Mouse (Mus musculus) megakaryocyte-erythroid progenitor cell, adult 5-6 weeks (primary cell): ENCODE measurements at regions not wholly inside any gene's neighbourhood (a gene's known extent, or its start where the extent isn't known, plus 50 kb on each side); places are given as distances from the start of the nearest gene placed in this dataset.

Experiments used
- ATAC-seq: replicated peaks from 2 replicates; pipeline ENCODE4 v1.8.0; 2016; ENCODE audit warnings: mild to moderate bottlenecking, inconsistent platforms; ENCODE audit not compliant: severe bottlenecking, poor library complexity, low FRiP score, low TSS enrichment

DNA sequence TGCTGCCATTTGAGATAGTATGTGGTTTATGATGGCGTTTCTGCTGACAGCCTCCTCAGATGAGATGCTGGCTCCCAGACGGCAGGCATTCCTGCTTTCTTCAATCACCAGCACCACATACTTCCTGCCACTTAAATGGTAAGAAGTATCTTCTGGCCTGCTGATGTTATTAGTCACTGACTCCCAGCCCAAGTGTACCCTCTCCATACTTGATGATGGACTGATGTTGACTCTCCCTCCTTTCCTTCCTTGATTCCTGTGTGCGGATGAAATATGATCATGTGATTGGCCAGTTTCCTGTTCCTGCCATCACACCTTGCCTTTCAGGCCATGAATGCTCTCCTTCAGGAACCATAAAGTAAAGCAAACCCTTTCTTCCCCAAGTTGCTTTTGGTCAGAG is 50.8 kb upstream of the Rpl10-ps3 start:
- no peak for ATAC-seq

DNA sequence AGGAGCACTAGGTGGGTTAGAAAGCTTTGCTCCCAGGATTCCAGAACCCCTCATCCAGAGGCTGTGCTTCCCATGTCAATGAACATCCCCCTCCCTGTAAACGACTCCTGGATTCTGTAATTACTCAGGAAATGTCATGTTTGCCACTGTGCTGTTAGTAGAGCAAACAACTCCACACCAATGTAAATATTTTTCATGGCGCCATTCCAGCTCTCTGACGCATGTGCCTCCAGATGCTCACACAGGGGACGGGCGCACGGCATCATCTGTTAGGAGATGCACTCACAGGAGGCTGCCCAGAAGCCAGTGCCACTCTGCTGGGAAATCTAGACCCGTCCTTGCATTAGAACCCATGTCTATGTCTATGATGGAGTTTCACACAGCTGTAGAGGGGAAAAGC is 51.3 kb upstream of the Rpl10-ps3 start:
- no peak for ATAC-seq

DNA sequence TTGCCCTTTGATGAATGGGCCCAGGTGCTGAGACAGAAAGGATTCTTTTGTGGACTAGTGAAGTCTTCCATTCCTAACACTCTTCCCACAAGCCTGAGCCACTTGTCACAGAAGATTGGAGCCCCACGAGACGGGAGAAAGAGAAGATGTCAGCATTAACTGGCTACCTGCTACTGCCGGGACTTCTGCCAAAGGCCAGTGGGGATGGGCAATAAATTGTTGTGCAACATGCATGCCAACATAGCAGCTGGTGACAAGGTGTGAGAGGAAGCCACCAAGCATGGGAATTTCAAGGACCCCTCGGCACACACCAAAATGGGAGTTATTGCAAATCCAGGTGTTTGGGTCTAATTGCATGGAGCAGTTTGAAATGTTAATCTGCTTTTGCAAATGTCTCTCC is 63.6 kb upstream of the Rpl10-ps3 start:
- no peak for ATAC-seq

DNA sequence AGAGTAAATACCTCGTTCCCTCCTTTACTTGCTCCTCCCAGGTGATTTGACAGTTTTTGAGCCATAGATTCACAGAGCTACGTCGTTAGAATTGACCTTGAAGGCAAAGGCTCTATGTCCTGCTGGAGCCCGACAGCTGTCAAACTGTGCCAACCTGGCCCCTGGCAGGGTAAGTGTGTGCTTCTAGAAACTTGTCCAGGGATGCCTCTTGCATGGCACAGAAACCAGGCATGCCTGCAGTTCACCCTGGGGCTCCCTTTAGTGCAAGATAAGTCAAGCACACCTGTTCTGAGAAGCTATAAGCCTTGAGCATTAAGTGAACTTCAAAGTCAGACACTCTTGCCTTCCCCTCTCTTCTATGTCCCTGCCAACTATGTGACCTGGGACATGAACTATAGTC is 64.1 kb upstream of the Rpl10-ps3 start:
- no peak for ATAC-seq

DNA sequence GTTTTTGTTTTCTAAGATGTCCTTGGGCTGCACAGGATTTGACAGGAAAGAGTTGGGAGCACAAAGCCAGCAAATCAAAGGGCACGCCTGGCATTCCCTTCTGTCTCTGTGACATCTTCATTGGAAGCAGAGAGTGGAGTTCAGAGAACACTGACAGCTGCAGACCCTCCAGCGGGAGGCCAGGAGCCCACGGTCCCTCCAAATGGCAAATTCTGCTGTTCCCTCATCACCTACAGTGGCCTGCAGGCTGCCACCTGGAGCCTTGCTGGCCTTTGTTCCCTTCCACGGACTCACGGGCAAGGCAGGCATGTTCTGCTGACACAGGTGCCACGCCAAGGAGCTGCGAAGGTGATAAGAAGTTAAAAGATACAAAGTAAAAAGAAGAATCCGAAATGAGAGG is 68.2 kb upstream of the Rpl10-ps3 start:
- ATAC-seq = no peak

DNA sequence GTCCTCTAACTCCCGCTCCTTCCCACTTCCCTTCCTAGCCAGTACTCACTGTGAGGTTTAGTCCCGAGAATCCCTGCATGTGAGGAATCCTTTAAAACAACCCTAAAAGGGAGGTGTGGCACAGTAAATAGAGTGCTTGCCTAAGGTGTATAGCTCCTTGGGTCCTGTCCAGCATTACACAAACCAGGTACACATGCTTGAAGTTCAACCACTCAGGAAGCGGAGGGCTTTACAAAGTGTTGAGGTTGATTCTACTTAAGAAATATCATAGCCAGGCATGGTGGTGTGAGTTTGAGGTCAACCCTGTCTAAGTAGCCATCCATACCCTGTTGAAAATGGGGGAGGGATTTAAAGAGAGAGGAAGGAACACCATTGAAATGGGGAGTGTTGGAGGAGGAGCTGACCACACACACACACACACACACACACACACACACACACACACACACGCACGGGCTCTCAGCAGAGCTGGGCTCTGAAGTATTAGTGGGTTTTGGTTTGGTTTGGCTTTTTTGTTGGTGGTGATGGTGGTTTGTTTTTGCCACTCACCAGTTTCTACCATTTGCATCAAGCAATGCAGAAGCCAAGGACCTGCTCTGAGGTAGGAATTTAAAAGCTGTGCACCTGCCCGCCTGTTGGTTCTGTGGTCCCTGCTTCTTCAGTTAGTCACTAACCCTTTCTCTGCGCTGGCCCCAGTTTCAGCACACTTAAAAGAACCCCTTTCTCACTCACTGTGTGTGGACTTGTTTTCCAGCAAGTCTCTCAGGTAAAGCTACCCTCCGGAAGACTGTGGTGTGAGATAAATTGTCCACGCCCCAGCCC is 69.0 kb upstream of the Rpl10-ps3 start:
- no peak for ATAC-seq

DNA sequence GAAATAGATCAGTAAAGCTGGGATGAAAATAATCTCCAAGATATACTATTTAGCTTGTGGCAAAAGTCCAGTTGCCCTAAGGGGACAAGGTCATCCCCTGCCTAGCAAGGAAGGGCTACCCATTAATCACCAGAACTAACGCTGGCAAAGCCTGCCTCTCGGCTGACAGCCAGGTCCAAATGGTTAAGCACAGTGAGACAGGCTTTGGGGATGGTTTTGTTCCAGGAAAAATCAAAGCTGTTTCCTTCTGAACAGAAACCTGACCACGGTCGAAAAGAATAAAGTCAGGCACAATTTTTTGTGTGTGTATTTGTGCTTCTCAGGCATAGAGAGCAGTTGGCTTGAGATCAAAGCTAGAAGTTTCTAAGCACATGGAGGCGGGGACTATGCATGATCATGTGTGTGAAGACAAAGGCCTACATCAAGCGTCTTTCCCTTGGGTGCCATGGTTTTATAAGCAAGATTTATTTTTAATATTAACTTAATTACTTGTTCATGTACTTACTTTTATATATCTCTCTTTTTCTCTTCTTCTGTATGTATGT is 70.1 kb upstream of the Rpl10-ps3 start:
- ATAC-seq = no peak

DNA sequence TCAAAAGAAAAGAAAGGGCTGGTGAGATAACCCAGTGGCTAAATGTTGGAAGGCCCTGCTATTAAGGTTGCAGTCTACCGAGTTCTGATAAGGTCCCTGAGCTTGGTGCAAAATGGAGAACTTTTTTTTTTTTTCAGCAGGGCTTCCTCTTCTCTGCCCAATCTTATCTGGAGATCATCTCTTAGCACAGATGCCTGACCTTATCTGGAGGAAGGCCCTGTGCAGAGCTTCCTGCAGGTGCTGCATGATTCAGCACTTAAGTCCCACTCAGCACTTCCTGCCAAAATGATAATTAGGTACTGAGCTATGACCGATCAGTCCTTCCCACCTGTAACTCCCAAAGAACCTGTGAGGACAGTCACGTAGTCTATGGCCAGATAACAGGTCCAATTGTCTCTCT is 71.9 kb upstream of the Rpl10-ps3 start:
- ATAC-seq = peak; percentile 47; the same call in 1 of the 2 replicates

DNA sequence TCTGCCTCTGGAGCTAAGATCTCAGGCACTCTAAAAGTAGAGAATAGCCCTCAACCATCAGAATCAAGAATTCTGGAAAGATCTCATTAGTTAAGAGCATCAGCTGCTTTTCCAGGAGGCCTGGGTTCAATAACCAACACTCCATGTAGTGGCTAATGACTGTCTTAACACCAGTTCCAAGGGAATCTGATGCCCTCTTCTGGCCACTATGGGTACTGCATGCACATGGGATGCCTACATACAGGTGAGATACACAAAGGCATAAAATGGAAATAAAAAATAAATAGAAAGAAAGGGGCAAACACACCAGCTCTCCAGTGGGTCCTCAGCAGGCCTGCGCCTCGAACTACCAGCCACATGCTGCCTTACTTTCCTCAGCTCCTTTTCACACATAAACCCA is 73.3 kb upstream of the Plet1 start:
- 0 out of 2 replicates have a peak, but pooled peaks have one; percentile 47 for ATAC-seq

DNA sequence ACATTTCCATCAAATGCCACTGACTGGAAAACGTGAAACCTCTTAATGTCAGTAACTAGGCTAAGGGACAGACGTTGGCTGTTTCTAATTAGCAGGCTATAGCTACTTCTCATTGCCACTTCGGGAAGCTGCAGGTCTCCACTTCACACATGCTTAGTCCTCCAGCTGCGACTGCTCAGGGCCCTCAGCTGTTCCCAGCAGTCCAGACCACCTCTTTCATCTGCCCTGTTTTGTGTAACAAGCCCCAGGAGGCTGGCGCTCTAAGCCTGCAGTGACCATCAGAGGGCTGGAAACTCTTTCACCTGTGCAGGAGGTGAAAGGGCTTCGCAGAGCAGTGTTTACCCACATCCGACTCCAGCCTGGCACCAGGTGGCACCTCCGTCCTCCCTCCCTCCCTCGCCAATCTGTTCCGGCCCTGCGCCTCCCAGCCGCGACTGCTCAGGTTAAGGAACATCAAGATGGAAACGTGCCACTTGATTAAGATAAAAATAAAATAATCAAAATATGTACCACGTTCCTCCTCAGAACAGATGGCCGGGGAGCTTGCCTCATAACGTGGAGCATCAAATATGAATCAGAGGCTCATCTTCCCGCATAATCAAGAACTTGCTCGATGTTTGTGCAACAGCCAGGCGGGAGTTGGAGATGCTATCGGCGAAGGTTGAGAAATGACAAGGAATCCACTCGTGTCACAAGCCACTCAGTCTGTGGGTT is 72.6 kb upstream of the Plet1 start:
- ATAC-seq = no peak

DNA sequence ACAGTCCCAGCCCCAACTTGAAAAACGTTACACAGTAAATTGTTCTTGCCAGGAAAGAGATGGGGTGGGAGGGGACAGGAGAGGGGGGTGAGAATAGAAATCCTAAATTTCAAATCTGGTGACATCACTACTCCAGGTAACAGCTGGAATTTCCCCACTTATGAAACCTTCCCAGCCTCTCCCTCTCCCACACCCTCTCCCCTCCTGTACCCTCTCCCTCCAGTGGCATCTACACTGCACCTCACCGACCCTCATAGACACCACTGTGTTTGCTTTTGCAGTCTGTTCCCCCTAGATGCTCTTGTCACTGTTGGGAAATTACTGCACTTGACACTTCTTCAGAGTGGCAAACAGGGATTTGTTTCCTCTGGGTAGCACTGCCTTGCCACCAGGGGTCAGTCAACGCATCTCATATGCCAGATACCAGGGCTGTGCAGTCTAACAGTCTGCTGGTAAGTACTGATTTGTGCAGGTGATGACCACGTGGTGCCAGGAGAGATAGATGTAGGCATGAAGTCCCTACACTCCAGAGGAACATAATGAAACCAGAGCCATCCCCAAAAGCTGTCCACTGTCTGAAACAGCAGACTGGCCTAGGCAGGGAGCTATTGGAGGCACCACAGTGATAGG is 68.3 kb upstream of the Plet1 start:
- ATAC-seq = no peak

DNA sequence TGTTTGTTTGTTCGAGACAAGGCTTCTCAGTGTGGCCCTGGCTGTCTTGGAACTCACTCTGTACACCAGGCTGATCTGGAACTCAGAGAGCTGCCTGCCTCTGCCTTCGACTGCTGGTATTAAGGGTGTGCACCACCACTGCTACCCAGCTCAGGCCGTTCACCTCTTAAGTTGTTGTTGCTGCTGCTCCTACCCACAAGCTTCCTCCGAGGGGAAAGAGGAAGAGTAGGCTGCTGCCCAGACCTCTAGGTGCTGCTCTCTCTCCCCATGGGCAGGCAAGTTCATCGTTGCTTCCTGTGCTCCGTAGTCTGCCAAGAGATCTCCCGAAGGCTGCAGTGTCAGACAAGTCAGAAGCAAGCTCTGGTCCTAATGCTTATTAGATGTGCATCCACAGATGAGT is 64.2 kb upstream of the Plet1 start:
- no peak for ATAC-seq

DNA sequence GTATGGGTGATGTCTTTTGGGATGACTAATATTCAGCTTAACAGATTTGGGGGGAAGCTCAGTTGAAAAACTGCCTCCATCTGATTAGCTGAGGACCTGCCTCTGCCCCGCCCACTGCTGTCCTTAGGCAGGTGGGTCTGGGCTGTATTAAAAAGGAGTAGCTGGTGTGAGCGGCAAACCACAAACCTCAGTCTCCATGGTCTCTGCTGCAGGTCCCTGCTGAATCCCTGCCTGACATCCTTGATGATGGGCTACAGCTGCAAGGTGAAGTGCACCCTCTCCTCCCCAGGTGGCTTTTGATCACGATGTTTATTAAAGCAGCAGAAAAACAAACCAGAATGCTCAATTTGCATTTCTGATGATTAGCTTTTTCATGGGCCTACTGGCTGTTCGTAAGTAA is 60.8 kb upstream of the Plet1 start:
- no peak for ATAC-seq

DNA sequence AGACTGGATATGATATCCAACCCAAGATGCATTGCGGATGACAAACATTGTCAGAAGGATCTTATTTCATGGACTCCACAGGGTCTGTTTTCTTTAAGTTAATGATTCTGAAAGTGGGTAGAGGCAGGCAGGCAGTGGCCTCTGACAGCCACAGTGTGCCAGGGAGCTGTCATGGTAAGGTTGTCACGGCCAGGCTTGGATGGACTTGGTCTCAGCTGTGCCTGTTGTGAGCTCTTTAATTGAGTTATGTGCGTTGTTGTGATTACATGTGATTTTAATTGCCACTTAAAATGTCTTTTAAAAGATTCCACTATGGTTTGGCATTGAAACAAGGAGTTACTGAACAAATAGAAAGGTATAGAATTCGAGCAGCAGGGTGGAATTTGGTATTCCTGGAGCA is 60.3 kb upstream of the Plet1 start:
- ATAC-seq = no peak

DNA sequence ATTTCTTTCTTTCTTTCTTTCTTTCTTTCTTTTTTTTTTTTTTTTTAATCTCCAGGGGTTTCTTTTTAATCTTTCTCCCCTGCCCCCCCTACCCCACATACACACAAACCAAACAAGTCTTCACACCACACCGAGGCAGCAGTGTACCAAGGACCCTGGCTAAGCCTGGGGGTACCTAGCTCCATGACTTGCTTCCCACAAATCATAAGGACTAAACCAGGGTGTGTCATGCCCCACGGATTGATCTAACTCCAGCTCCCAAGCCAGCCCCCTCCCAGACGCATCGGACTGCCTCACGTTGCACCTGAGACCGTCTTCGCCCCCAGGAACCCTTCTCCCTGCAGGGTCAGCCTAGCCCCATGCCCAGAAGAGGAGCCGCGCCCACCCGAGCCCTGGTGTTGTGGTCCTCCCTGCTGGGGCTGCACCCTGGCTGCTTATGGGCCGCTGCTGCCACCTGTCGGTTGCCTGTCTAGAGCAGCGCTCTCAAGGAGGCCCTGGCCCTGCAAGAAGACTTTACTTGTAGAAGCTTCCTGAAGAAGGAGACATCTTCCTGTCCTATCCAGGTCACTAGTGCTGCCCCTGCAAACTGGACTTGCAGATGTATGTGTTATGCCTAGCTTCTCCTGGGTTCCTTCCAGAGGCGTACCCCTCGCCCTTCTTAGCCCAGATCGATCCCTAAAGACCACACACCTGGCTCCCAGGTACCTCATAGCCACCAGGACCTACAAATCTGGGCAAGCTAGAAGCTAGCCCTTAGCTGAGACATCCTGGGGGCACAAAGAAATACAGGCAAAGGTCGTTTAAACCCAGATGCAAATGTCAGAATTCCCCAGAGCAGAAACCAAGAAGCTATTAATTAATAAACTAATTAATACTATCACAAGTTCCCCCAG is 56.2 kb upstream of the Plet1 start:
- peak; percentile 82 for ATAC-seq

DNA sequence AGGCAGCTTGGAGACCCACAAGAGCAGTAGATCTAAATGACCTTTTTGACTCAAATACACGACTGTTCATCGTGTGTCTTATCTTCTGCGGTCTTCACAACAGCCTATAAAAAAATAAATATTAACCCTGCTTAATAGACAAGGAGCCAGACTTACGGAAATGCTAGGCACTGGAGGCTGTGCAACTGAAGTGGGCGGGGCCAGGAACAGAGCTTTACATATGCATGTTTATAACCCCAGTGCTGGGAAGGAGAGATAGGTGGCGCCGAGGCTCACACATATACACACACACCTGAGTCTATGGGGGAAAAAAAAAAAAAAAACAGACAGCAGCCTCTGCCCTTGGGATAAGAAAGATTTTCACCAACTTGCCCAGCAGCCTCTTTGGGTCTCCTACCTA is 55.6 kb upstream of the Plet1 start:
- no peak; the same call in 1 of the 2 replicates for ATAC-seq

DNA sequence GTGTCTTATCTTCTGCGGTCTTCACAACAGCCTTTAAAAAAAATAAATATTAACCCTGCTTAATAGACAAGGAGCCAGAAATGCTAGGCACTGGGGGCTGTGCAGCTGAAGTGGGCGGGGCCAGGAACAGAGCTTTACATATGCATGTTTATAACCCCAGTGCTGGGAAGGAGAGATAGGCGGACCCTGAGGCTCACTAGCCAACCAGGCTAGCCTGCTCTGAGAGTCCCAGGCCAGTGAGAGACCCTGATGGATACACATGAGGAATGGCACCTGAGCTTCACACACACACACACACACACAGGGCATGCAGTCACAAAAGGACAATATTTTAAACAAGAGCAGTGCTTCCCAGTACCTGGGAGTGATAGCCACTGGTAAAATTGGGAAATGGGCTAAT is 54.1 kb upstream of the Plet1 start:
- ATAC-seq = no peak

DNA sequence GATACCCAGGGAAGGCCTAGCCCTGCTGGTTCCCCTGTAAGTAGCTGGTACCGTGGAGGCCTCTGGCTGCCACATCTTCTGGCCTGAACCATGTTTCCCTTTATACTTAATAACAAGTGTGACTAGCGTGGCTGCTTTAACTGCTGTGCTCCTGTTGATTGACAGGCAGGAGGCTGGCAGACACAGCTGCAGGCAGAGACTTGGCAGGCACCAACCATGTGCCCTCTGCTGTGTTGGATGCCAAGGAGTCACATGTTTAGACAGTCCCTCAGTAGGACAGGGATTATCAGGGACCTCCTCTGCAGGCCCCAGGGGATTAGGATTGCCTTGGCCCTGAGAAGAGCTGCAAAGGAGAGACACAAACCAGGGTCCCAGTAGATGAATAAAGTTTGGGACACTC is 53.6 kb upstream of the Plet1 start:
- no peak for ATAC-seq

DNA sequence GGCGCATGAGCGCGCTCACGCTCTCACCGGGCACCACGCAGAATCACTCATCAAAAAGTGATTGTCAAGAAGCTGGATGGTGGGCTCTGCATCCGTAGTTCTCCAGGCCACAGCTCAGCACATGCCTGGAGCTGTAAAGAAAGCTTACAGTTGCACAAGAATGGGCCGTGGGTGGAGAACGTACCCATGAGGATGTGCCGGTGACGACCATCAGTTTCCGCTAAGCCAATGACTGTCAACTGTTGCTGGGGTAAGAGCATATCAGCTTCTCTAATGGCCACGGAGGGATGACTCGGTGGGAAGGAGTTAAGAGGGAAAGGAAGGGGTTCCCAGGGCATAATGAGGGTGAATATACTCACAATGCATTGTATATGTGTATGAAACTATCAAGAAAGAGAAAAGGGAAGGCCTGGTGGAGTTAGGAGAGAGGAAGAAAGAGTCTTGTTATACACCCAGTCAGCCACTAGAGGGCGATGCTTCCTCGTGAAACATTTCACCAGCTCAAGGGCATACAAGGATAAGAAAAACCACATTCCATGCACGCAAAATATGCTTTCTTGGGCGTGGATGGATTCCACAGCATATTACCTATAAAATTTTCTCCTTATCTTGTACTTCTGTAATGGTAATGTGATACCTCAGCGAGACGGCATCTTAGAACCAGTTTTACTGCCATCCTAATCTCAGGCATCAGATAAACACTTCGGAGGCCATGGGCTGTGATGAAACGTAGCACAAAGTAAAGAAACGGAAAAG is 50.4 kb upstream of the Plet1 start:
- ATAC-seq = peak; percentile 66; the same call in 1 of the 2 replicates
